Mouse (Mus musculus) stomach, postnatal 0 days (tissue): Measurements from ENCODE around the gene Cchcr1. TPM values are rescaled to one million over a fixed set of nuclear protein-coding genes. Genes with fewer than 3 reads are reported as not detected.

Source experiments
- ATAC-seq: fragments of 200-750 bp; cut with Nextera tagmentation; 2 replicates; pipeline ENCODE4 v1.8.0; 2017; ENCODE audit not compliant: low FRiP score, low TSS enrichment
- DNase-seq: peaks from one replicate; pipeline ENCODE4 v3.0.0-alpha.2; 2016; ENCODE audit warnings: low spot score
- H3K27ac ChIP-seq: fragments of 300-500 bp; sonication (generic); replicated peaks from 2 replicates; pipeline ENCODE4 v1.5.1; 2014; ENCODE audit warnings: mild to moderate bottlenecking, control low read depth
- H3K27me3 ChIP-seq: fragments of 300-500 bp; sonication (generic); 2 replicates; pipeline ENCODE4 v1.6.1; 2014; ENCODE audit warnings: low read length; ENCODE audit not compliant: control insufficient read depth, insufficient read depth
- H3K36me3 ChIP-seq: fragments of 300-500 bp; sonication (generic); 2 replicates; pipeline ENCODE4 v1.6.1; 2014; ENCODE audit warnings: low read length, mixed read lengths; ENCODE audit not compliant: control insufficient read depth, insufficient read depth
- H3K4me1 ChIP-seq: fragments of 300-500 bp; sonication (generic); replicated peaks from 2 replicates; pipeline ENCODE4 v1.6.1; 2014; ENCODE audit warnings: antibody characterized with exemption; ENCODE audit not compliant: control insufficient read depth, insufficient read depth
- H3K4me2 ChIP-seq: fragments of 300-500 bp; sonication (generic); replicated peaks from 2 replicates; pipeline ENCODE4 v1.6.1; 2014; ENCODE audit warnings: low read depth, mild to moderate bottlenecking, control low read depth, moderate library complexity
- H3K4me3 ChIP-seq: fragments of 300-500 bp; sonication (generic); 2 replicates; pipeline ENCODE4 v1.5.1; 2014; ENCODE audit warnings: low read depth, low read length, control low read depth
- H3K9ac ChIP-seq: fragments of 300-500 bp; sonication (generic); 2 replicates; pipeline ENCODE4 v1.6.1; 2014; ENCODE audit warnings: mild to moderate bottlenecking, low read length, control low read depth, mixed read lengths
- H3K9me3 ChIP-seq: fragments of 300-500 bp; sonication (generic); 2 replicates; pipeline ENCODE4 v1.6.1; 2016; ENCODE audit warnings: low read length; ENCODE audit not compliant: control insufficient read depth
- CTCF ChIP-seq: IDR thresholded peaks from 2 replicates; pipeline ENCODE4 v1.5.1; 2016; ENCODE audit warnings: antibody characterized with exemption, low read depth, mild to moderate bottlenecking, moderate library complexity
- EP300 ChIP-seq: optimal IDR thresholded peaks from 2 replicates; pipeline ENCODE3; 2016; ENCODE audit warnings: antibody characterized with exemption
- WGBS: fragments of 180-500 bp; shearing (Covaris S2); extraction: QIAGEN DNeasy Blood & Tissue Kit; methylation state at CpG from one replicate; pipeline ENCODE4 v1.1.7; 2014; 5-methylcytosine and 5-hydroxymethylcytosine counted together
- polyA plus RNA-seq: library from polyadenylated mRNA; unstranded; fragments of >200 nt; fragmentation: Nextera tagmentation; extraction: Ambion mirVana; gene quantifications from 2 replicates; pipeline ENCODE4 v1.2.1, GENCODE M21; 2015

The Cchcr1 gene
- polyA plus RNA-seq, 1 experiment from 2014 or later = 7.4 TPM

GRCm38 (mm10) chr17:35554321-35554720 is 37.4 kb downstream of the Cchcr1 start:
- DNase-seq (no peak), ATAC-seq (no peak)
- TF ChIP-seq EP300 (no peak), CTCF (no peak)
- Histone ChIP-seq H3K27me3 (no peaks in the 10 kb centered on the region), H3K9ac (no peak overlapping the region), H3K4me2 (no peak overlapping the region), H3K4me3 (no peak overlapping the region), H3K9me3 (no peaks in the 10 kb centered on the region), H3K4me1 (no peaks in the 10 kb centered on the region), H3K36me3 (no peaks in the 10 kb centered on the region), H3K27ac (no peak overlapping the region)
- WGBS = 77% methylated on average over 5 of the region's 5 CpGs

- DNase-seq = no peak
- no peak overlapping the region for H3K27ac ChIP-seq
- ATAC-seq = no peak
- H3K9me3 ChIP-seq = no peaks in the 10 kb centered on the region
- no peak overlapping the region for H3K9ac ChIP-seq
- no peaks in the 10 kb centered on the region for H3K36me3 ChIP-seq
- TF ChIP-seq EP300 (no peak), CTCF (no peak)
- H3K4me1 ChIP-seq = no peaks in the 10 kb centered on the region
- H3K4me3 ChIP-seq = no peak overlapping the region
- 93% methylated on average over 18 of the region's 18 CpGs for WGBS
- no peak overlapping the region for H3K4me2 ChIP-seq
- no peaks in the 10 kb centered on the region for H3K27me3 ChIP-seq
Measured at GRCm38 (mm10) chr17:35554761-35555397, 38.0 kb downstream of the Cchcr1 start.

GRCm38 (mm10) chr17:35556186-35556765 is 39.4 kb downstream of the Cchcr1 start:
- Histone ChIP-seq H3K4me2 (no peak overlapping the region), H3K9me3 (no peaks in the 10 kb centered on the region), H3K36me3 (no peaks in the 10 kb centered on the region), H3K4me3 (no peak overlapping the region), H3K27me3 (no peaks in the 10 kb centered on the region), H3K27ac (0 out of 2 replicates have a peak overlapping the region, but pooled peaks have one; percentile 18), H3K4me1 (no peaks in the 10 kb centered on the region), H3K9ac (no peak overlapping the region)
- 81% methylated on average over 13 of the region's 13 CpGs for WGBS
- ATAC-seq (no peak), DNase-seq (no peak)
- TF ChIP-seq CTCF (no peak), EP300 (no peak)

- Histone ChIP-seq H3K36me3 (no peaks in the 10 kb centered on the region), H3K4me2 (0 out of 2 replicates have a peak overlapping the region, but pooled peaks have one; percentile 25), H3K9ac (no peak overlapping the region), H3K4me3 (no peak overlapping the region), H3K9me3 (no peaks in the 10 kb centered on the region), H3K27me3 (no peaks in the 10 kb centered on the region), H3K27ac (peak overlapping the region; percentile 56; the same call in 1 of the 2 replicates), H3K4me1 (no peaks in the 10 kb centered on the region)
- WGBS = 21% methylated on average over 5 of the region's 5 CpGs
- TF ChIP-seq EP300 (no peak), CTCF (peak; percentile 91)
- peak; percentile 74 for ATAC-seq
- peak; percentile 73 for DNase-seq
Measured at GRCm38 (mm10) chr17:35556812-35557211, 39.9 kb downstream of the Cchcr1 start.

GRCm38 (mm10) chr17:35557351-35557750 is 40.5 kb downstream of the Cchcr1 start:
- no peaks in the 10 kb centered on the region for H3K4me1 ChIP-seq
- H3K36me3 ChIP-seq = no peaks in the 10 kb centered on the region
- no peak overlapping the region for H3K4me3 ChIP-seq
- H3K27me3 ChIP-seq = no peaks in the 10 kb centered on the region
- H3K9me3 ChIP-seq = no peaks in the 10 kb centered on the region
- H3K9ac ChIP-seq = no peak overlapping the region
- peak overlapping the region; percentile 25; the same call in 1 of the 2 replicates for H3K4me2 ChIP-seq
- TF ChIP-seq EP300 = no peak
- no peak for TF ChIP-seq CTCF
- peak overlapping the region; percentile 56 for H3K27ac ChIP-seq
- DNase-seq (no peak), ATAC-seq (peak; percentile 78)
- WGBS = 54% methylated on average over 9 of the region's 9 CpGs

GRCm38 (mm10) chr17:35558216-35558615 is 41.3 kb downstream of the Cchcr1 start:
- ATAC-seq (no peak), DNase-seq (no peak)
- H3K4me1 ChIP-seq = no peaks in the 10 kb centered on the region
- H3K36me3 ChIP-seq = no peaks in the 10 kb centered on the region
- H3K4me3 ChIP-seq = no peak overlapping the region
- 62% methylated on average over 8 of the region's 8 CpGs for WGBS
- no peak overlapping the region for H3K27ac ChIP-seq
- no peak overlapping the region for H3K4me2 ChIP-seq
- H3K9me3 ChIP-seq = no peaks in the 10 kb centered on the region
- no peak overlapping the region for H3K9ac ChIP-seq
- no peak for TF ChIP-seq CTCF
- TF ChIP-seq EP300 = no peak
- no peaks in the 10 kb centered on the region for H3K27me3 ChIP-seq
